Mouse (Mus musculus) C2C12 (cell line): Measurements from ENCODE around the gene Myo5c. TPM values are rescaled to one million over a fixed set of nuclear protein-coding genes. Genes with fewer than 3 reads are reported as not detected.
"Not testable (repeated sequence)": the region's sequence is repeated elsewhere in the genome, so short reads cannot be mapped to it uniquely, and the experiment has no call there.

Source experiments
- H3K27me3 ChIP-seq: one replicate; pipeline ENCODE4 v1.6.1; 2011; ENCODE audit not compliant: control insufficient read depth, insufficient read depth, insufficient read length
- H3K36me3 ChIP-seq: one replicate; pipeline ENCODE4 v1.6.1; 2011; ENCODE audit not compliant: control insufficient read depth, insufficient read depth
- H3K4me3 ChIP-seq: one replicate; pipeline ENCODE4 v1.5.1; 2011; ENCODE audit warnings: mild to moderate bottlenecking, control low read depth; ENCODE audit not compliant: poor library complexity, insufficient read depth, severe bottlenecking
- H3K79me2 ChIP-seq: one replicate; pipeline ENCODE4 v1.6.1; 2011; ENCODE audit not compliant: control insufficient read depth, insufficient read depth
- H3K79me3 ChIP-seq: one replicate; pipeline ENCODE4 v1.6.1; 2011; ENCODE audit warnings: low read depth, control low read depth
- H3ac ChIP-seq: one replicate; pipeline ENCODE3; 2011; ENCODE audit warnings: low read depth; ENCODE audit not compliant: control insufficient read depth, insufficient read length
- CEBPB ChIP-seq: IDR thresholded peaks from one replicate; pipeline ENCODE4 v1.6.1; 2011; ENCODE audit warnings: low read depth, mild to moderate bottlenecking, control low read depth, moderate library complexity
- CTCF ChIP-seq: IDR thresholded peaks from one replicate; pipeline ENCODE4 v1.5.1; 2011; ENCODE audit not compliant: control insufficient read depth, insufficient read depth, insufficient read length
- FOSL1 ChIP-seq: IDR thresholded peaks from one replicate; pipeline ENCODE4 v1.8.0; 2011; ENCODE audit warnings: mild to moderate bottlenecking, low read length; ENCODE audit not compliant: poor library complexity, insufficient read depth, severe bottlenecking
- MAX ChIP-seq: IDR thresholded peaks from one replicate; pipeline ENCODE4 v1.6.1; 2011; ENCODE audit warnings: mild to moderate bottlenecking, control low read depth
- MYOD1 ChIP-seq: IDR thresholded peaks from one replicate; pipeline ENCODE4 v1.6.1; 2011; ENCODE audit warnings: low read depth; ENCODE audit not compliant: control insufficient read depth, insufficient read length
- MYOG ChIP-seq: IDR thresholded peaks from one replicate; pipeline ENCODE4 v1.6.1; 2011; ENCODE audit not compliant: control insufficient read depth, insufficient read length; ENCODE audit errors: extremely low read depth
- USF1 ChIP-seq: IDR thresholded peaks from one replicate; pipeline ENCODE4 v1.6.1; 2011; ENCODE audit warnings: low read depth, mild to moderate bottlenecking, control low read depth, moderate library complexity
- polyA plus RNA-seq: library from polyadenylated mRNA; unstranded; fragments of >200 nt; fragmentation: generic; extraction: Trizol; gene quantifications from one replicate; pipeline ENCODE4 v1.2.1, GENCODE M21; 2012; ENCODE audit warnings: missing spikeins

Gene Myo5c
- polyA plus RNA-seq, 1 experiment = 0.01 TPM

DNA sequence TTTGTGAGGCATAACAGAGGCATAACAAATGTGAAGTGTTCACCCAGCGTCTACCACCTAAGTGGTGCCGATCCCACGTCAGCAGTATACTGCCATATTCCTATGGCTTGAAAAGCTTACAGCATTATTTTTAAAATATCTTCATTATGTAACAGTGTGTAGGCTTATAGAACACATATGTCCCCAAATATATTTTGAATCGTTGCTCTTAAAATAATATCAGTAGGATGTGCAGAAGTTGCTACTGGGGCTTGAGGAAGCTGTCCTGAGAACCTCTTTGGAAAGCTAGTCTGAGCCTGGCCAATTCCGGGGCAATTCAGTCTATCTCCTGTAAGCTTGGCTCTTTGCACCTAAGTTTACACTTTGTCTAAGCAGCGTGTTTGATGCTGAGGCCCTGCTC lies 16.1 kb downstream of the Myo5c start:
- Histone ChIP-seq H3K27me3 (no peaks in the 10 kb centered on the region), H3K79me3 (no peaks in the 10 kb centered on the region), H3ac (no peak overlapping the region), H3K79me2 (no peaks in the 10 kb centered on the region), H3K4me3 (no peak overlapping the region), H3K36me3 (no peaks in the 10 kb centered on the region)
- no peak for TF ChIP-seq MYOD1

DNA sequence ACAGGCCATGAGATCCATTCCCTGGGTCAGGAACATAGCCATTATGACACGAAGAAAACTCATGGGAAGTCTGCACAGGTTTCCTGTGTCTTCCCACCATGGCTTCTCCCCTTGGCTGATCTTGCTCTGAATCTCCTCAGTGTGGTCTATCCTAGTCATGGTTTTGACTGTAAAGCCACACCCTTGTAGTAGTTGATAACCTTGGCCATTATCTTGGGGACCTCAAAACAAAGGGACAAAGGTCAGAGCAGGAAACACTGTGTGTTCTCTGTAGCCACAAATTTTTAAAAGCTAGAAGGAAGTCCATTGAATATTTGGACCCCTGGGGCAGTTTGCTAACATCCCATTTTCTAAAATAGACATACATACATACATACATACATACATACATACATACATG lies 16.5 kb downstream of the Myo5c start:
- Histone ChIP-seq H3K79me2 (no peaks in the 10 kb centered on the region), H3K36me3 (no peaks in the 10 kb centered on the region), H3ac (no peak overlapping the region), H3K27me3 (no peaks in the 10 kb centered on the region), H3K4me3 (no peak overlapping the region), H3K79me3 (no peaks in the 10 kb centered on the region)
- TF ChIP-seq FOSL1 (no peak), MYOD1 (no peak), MYOG (no peak), USF1 (no peak), MAX (no peak), CTCF (no peak), CEBPB (no peak)

DNA sequence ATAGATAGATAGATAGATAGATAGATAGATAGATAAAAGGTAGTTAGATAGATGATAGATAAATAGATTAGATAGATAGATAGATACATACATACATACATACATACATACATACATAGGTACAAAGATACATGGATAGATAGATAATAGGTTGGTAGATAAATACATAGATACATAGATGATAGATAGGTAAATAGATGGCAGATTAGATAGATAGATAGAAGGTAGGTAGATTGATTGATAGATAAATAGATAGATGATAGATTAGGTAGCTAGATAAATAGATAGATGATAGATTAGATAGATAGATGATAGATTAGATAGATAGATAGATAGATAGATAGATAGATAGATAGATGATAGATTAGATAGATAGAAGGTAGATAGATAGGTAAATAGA lies 17.1 kb downstream of the Myo5c start:
- H3K79me3 ChIP-seq = no peaks in the 10 kb centered on the region
- H3K79me2 ChIP-seq = no peaks in the 10 kb centered on the region
- no peak overlapping the region for H3ac ChIP-seq
- H3K4me3 ChIP-seq = no peak overlapping the region
- no peaks in the 10 kb centered on the region for H3K27me3 ChIP-seq
- no peak for TF ChIP-seq CTCF
- no peak for TF ChIP-seq MYOG
- TF ChIP-seq USF1 = no peak
- TF ChIP-seq MAX = no peak
- H3K36me3 ChIP-seq = no peaks in the 10 kb centered on the region

DNA sequence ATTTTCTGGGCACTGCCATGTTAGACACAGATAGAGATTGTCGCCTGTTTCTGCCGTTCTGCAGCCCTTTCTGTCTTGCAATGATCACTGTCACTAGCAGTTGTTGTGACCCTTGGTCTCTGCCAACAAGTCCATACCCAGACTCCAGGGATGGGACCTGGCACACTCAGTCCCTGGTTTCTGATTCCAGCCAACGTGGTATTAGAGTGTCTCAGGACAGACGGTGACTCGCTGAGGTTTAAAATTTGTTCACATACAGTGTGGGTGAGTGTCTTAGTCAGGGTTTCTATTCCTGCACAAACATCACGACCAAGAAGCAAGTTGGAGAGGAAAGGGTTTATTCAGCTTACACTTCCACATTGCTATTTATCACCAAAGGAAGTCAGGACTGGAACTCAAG lies 21.3 kb downstream of the Myo5c start:
- not testable (repeated sequence) for H3K79me2 ChIP-seq, H3ac ChIP-seq, H3K79me3 ChIP-seq, H3K4me3 ChIP-seq, H3K27me3 ChIP-seq, H3K36me3 ChIP-seq

DNA sequence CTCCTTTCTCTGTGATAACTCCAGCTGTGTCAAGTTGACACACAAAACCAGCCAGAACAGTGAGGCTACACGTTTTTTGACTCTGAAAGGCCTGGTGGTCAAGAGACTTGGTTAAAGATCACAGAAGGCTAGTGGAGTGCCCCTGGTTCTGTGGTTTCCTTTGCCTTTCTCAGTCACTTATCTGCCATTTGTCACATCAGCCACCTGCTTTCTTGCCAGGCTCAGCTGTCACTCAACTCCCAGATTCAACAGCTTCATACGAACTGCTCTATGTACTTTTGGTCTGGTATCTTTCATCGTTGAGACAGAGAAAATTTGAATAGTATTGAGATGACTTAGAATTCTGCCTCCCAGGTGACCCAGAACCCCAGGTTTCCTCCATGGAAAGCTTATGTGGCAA lies 21.9 kb downstream of the Myo5c start:
- Histone ChIP-seq H3K79me3 (no peaks in the 10 kb centered on the region), H3K79me2 (no peaks in the 10 kb centered on the region), H3K36me3 (no peaks in the 10 kb centered on the region), H3ac (no peak overlapping the region), H3K27me3 (no peaks in the 10 kb centered on the region), H3K4me3 (no peak overlapping the region)
- TF ChIP-seq FOSL1 (no peak), MYOD1 (peak; percentile 59)

DNA sequence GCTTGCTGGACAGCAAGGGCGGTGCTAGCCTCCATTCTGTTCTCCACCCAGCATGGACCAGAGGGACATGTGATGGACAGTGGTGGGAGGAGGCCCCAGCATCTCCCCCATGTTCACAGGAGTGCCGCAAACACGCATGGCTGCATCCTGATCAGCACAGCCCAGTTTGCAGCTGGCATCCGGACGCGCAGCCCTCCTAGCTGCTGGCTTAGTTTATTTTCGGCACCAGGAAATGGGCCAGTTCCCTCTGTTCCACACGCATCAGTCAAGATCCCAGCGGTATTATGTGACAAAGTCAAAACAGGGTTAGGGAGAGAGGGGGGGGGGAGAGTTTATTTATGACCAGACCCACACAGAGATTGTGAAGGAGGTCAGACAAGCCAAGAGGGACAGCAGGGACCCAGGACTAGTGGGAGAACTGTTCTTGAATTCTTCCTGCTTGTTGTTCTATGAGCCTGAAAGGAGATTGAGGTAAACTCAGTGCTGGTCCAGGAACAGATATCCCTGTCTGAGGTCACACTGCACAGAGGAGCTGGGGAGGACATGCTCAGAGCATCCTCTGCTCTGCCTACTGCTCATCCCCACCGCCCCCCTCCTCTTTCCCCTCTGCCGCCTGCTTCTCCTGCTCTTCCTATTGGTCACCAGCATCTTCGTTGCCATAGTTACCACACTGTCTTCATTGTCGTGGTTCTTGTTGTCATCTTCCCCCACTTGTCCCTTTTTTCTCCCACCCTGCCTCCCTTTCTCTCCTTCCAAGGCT lies 22.6 kb downstream of the Myo5c start:
- Histone ChIP-seq H3K79me2 (no peaks in the 10 kb centered on the region), H3ac (no peak overlapping the region), H3K4me3 (no peak overlapping the region), H3K79me3 (no peaks in the 10 kb centered on the region), H3K36me3 (no peaks in the 10 kb centered on the region), H3K27me3 (no peaks in the 10 kb centered on the region)
- TF ChIP-seq MAX = no peak
- no peak for TF ChIP-seq USF1
- no peak for TF ChIP-seq CTCF
- no peak for TF ChIP-seq CEBPB
- TF ChIP-seq MYOD1 = no peak
- TF ChIP-seq FOSL1 = no peak
- no peak for TF ChIP-seq MYOG
